Mouse (Mus musculus): ENCODE measurements around the gene 1700029P11Rik. TPM values are rescaled to one million over a fixed set of nuclear protein-coding genes. Genes with fewer than 3 reads are reported as not detected.

Gene 1700029P11Rik
- total RNA-seq (2023), result not detected

DNA sequence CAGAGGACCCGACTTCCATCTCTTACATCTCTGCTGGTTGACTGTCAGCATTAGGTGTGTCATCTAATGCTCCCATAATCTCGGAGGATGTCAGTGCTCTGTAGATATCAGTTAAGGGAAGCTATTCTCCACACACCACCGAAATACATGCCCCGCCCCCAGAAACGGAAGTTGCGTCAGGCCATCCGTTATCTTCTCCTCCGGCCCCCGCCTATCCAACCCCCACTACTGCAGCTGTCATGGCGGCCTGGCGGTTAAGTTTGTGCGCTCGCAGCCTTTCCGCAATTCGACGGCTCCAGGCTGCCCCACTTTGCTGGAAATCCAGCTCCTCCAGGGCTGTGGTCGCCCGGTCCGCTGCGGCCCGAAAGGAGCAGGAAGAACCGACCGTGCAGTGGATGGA lies at the start of gene 1700029P11Rik:
1700029P11Rik (plus strand) TSS at position 220 of the 400 bp plus-strand sequence.

DNA sequence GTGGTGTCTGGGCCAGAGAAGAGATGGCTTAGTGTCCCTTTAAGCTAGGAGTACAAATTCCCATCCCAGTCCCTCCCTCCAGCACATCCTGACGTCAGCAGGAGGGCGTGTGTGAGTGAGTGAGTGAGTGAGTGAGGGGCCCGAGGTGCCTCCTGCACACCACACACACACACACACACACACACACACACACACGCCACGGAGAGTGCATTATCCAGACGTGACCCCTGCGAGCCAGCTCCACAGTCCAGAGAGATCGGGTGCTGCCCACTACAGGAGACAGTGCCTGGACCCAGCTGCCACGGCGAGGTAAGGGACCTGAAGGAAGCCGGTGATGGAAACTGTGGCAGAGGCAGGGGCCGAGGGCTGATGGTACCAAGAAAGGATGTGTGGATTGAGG lies 43.7 kb upstream of the 1700029P11Rik start, which contains the start of gene Csdc2:
Csdc2 (plus strand) TSS at position 81 of the 400 bp plus-strand sequence.

DNA sequence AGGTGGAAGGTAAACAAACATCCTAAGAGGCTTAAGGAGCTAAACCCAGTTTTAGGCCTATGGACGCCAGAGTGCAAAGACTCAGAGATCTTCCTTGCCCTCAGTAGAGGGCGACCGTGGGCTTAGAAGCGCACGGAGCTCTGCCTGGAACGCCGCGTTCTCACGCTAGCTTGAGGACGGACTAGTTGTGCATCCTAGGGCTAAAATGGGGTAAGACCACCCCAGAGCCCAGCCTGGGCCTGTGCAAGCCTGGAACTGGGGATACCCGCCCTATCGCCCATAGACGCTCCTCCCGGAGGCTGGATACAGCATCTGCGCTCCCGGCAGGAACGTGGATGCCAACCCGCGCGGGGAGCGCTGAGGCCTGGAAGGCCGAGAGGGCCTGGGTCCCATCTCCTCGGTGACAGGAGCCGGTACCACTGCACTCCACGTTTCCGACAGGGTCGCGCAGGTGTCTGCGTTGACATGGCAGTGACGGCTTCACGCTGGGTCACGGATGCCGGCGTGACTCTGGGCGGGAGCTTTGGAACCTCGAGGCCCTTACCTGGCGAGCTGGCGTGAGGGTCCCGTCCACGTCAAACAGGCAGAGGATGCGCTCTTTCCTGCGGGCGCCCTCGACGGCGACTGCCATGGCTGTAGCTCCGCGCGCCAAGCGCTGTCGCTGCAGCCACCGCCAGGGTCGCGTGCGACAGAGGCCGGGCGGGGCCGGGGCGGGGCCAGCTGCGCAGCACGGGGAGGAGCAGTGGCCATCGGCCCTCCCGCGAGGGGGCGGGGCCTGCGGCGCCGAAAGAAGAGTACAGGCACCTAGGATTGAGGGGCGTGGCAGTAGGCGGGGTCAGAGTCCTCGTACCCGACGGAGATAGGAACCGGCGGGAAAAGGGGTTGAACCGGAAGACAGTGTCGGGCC lies 19.9 kb upstream of the 1700029P11Rik start, which contains the start of gene Pmm1:
Pmm1 (minus strand) TSS at position 760 of the 907 bp plus-strand sequence.

DNA sequence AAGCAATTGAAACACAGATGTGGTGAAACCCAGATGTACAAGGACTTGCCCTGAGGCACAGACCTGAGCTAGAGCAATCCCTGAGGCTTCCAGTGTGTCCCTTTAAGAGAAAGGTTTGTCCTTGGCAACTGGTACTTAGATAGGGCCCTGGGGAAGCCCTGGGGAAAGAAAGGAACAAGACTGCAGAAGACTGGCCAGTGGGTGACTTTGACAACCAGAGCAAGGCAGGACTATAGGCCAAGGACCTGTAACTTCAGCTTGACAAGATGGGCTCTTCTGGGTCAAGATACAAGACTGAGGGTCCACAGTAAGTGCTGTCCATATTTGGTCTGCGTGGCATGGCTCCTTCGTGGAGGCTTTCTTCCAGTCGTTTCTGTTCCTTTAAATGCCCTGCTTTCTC lies 7.3 kb downstream of the 1700029P11Rik start, which contains the start of gene Xrcc6:
Xrcc6 (plus strand) TSS at position 190 of the 400 bp plus-strand sequence.

Other genes with a start within 250 kb of the 1700029P11Rik start
- gene Zc3h7b, start 235.5 kb upstream of the 1700029P11Rik start, total RNA-seq (2023), result 1 to 10 TPM; 9.2 to 9.6 TPM
- gene Rangap1, start 235.0 kb upstream of the 1700029P11Rik start, total RNA-seq (2023), result 10 to 100 TPM; 56.2 TPM
- gene Tef, start 178.1 kb upstream of the 1700029P11Rik start, total RNA-seq (2023), result 1 to 10 TPM; 5.9 to 8.3 TPM
- gene Tob2, start 121.7 kb upstream of the 1700029P11Rik start, total RNA-seq (2023), result 10 to 100 TPM; 43.9 to 47.3 TPM
- 10 to 100 TPM; 38.8 to 45.4 TPM for gene Phf5a, start 108.6 kb upstream of the 1700029P11Rik start, total RNA-seq (2023)
- 10 to 100 TPM; 81.9 to 87.8 TPM for gene Aco2, start 108.2 kb upstream of the 1700029P11Rik start, total RNA-seq (2023)
- gene Polr3h, start 54.3 kb upstream of the 1700029P11Rik start, total RNA-seq (2023), result 1 to 10 TPM; 4.7 to 6.5 TPM
- not detected for gene Csdc2, start 43.8 kb upstream of the 1700029P11Rik start, total RNA-seq (2023)
- gene Pmm1, start 19.6 kb upstream of the 1700029P11Rik start, total RNA-seq (2023), result 10 to 100 TPM; 32.6 to 33.6 TPM
- gene Xrcc6, start 7.3 kb downstream of the 1700029P11Rik start, total RNA-seq (2023), result 10 to 100 TPM; 20.8 to 29.1 TPM
- gene Desi1, start 53.3 kb downstream of the 1700029P11Rik start, total RNA-seq (2023), result 10 to 100 TPM; 18.6 to 23.8 TPM
- 10 to 100 TPM; 44.8 to 47.4 TPM for gene Snu13, start 67.1 kb downstream of the 1700029P11Rik start, total RNA-seq (2023)
- gene 4930407I10Rik, start 78.6 kb downstream of the 1700029P11Rik start, total RNA-seq (2023), result not detected
- not detected for gene Mei1, start 89.5 kb downstream of the 1700029P11Rik start, total RNA-seq (2023)
- 10 to 100 TPM; 11.2 to 12.7 TPM for gene Ccdc134, start 147.4 kb downstream of the 1700029P11Rik start, total RNA-seq (2023)
- gene Srebf2, start 166.6 kb downstream of the 1700029P11Rik start, total RNA-seq (2023), result 10 to 100 TPM; 76.3 to 79.6 TPM
- under 1 TPM in 1 of 2 experiments, not detected in 1; 0.40 TPM for gene Shisa8, start 232.3 kb downstream of the 1700029P11Rik start, total RNA-seq (2023)
- 1 to 10 TPM; 1.8 to 4.3 TPM for gene Tnfrsf13c, start 243.8 kb downstream of the 1700029P11Rik start, total RNA-seq (2023)

Measured in neutrophil, adult 59 days (primary cell).